Mouse (Mus musculus) gastrocnemius, postnatal 25 days (tissue): ENCODE measurements around the gene Afp. TPM values are rescaled to one million over a fixed set of nuclear protein-coding genes. Genes with fewer than 3 reads are reported as not detected.

Source experiments
- DNase-seq: peaks from one replicate; pipeline ENCODE4 v3.0.0; 2022
- total RNA-seq, 2 experiments: library from RNA; stranded (reverse); gene quantifications; 1 replicate in 1 of 2; 2 replicates in 1 of 2; pipeline ENCODE4 v1.2.3; 2021

The Afp gene
- total RNA-seq, 2 experiments from 2014 or later, result not detected

GRCm38 (mm10) chr5:90507411-90507949 lies 16.9 kb downstream of the Afp start:
- no peak for DNase-seq

GRCm38 (mm10) chr5:90509828-90510592 lies 19.5 kb downstream of the Afp start:
- DNase-seq, result no peak

DNA sequence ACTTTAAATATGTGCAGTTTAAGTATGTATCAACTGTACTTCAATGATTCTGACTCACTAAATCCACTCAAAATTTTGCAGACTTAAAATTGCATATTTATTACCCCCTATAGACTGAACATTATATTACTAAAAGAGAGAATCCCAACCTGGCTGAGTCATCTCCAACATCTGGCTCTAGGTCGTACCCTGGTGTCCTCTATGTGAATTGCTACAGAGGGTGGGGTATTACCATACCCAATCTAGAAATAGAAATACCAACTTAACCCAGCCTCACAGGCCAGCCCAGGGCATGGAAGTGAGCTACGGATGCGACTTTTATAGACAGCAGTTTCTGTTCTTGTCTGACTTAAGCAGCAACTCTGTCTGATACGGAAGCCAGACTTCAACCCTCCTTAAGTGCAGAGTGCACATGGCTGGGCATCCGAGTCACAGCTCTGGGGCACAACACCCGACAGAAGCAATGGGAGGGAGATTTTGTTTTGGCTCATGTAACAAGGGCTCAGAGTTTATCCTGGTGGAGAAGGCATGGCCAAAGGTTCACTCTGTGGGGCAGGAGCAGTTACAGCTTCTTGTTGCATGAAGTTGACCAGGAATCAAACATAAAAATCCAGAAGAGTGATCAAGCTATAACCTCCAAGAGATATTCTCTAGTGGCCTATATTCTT lies 21.9 kb downstream of the Afp start:
- no peak for DNase-seq

- no peak for DNase-seq
These were observed 25.0 kb downstream of the Afp start for GRCm38 (mm10) chr5:90515561-90515960.

DNA sequence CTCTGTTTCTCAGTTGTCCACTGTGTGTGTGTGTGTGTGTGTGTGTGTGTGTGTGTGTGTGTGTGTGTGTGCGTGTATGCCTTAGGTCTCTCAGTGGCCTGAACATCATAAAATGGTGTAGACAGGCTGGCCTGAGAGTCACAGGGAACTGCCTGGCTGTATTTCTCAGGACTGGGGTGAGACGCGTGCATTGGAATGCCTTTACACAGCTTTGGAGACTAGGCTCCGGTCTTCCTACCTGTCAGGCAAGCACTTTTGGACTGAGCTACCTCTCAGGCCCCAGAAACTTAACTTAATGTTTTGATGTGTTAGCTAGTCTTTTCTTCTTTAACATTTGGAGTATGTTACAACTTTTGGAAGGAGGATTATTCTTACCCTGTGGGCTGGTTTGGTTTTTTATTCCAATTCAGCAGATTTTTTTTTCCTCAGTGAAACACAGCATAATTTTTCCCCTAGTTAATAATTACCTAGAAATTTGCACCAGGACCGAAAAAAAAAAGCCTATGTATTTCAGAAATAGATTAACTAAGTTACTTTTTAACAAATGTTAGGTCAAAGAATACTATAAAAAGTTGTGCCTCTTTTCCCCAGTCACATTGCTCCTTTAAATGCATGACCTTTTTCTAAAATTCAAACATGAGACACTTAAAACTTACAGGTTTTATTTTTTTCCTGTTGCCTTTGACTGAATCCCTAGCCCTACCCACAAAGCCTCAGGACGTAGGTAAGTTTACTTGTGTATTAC lies 28.0 kb downstream of the Afp start, which contains the start of gene Afm:
Afm (plus strand) TSS at position 577 of the 745 bp plus-strand sequence.
- no peak for DNase-seq

DNA sequence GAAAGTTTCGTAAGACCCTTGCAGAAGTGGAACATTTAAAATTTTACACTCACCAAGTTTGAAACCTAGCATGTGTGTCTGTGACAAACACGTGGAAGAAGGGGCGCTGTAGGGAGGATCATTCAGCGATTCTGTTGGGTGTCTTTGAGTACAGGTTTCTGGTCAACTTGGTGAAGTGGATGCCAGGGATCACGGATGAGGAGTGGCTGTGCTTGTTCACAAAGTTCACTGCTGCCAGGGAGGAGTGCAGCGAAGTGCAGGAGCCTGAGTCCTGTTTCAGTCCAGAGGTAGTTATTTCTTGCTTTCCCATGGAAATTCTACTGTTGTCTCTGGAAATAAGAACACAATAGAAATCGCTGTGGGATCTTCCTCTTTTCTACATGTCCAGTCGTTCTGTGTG lies 60.7 kb downstream of the Afp start:
- no peak for DNase-seq

- no peak for DNase-seq
These were observed 65.5 kb downstream of the Afp start for GRCm38 (mm10) chr5:90556052-90556451.

Other genes starting within 250 kb of the Afp start
- 10 to 100 TPM; 42.7 to 45.2 TPM for gene Ankrd17, start 124.2 kb upstream of the Afp start, total RNA-seq
- under 1 TPM; 0.64 to 0.70 TPM for gene Gm9958, start 123.5 kb upstream of the Afp start, total RNA-seq
- gene Alb, start 29.8 kb upstream of the Afp start, total RNA-seq, result 1 to 10 TPM in 1 of 2 experiments, not detected in 1; 1.5 TPM
- not detected for gene Afm, start 28.2 kb downstream of the Afp start, total RNA-seq
- not detected for gene 5830473C10Rik, start 70.4 kb downstream of the Afp start, total RNA-seq
- gene Rassf6, start 149.9 kb downstream of the Afp start, total RNA-seq, result not detected